Mouse (Mus musculus): ENCODE data around the gene Gmpr. TPM values are rescaled to one million over a fixed set of nuclear protein-coding genes. Genes with fewer than 3 reads are reported as not detected.

Gene Gmpr
- polyA plus RNA-seq, 1 experiment from 2014 or later, result 75.5 TPM

DNA sequence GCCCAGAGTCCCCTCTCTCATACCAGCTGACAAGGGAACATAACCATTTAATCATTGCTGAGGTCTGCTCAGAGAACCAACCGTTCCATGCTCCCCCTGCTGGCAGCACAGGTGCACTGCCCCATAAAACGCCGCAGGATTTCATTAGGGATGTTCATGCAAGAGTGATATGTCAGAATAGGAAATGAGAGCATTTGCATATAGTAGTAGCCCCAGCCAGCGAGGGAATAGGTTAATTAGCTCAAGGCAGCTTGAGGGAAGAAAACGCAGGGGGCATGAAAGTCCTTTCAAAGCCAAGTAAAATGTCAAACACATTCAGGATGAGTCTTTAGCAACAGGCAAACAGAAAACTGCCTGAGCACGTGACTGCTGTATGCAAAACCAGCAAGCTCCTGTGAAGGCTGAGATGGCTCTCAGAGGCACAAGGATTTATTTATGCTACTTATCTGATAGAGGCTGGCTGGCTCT lies 64.6 kb downstream of the Gmpr start:
- 4% methylated on average over 6 of the region's 6 CpGs for WGBS (ENCODE audit: insufficient replicate concordance)
- peak overlapping the region; percentile 46 for H3K4me2 ChIP-seq (ENCODE audit: low read depth, low read length)
- TF ChIP-seq CTCF (IDR thresholded peaks at IDR 0.05; ENCODE audit: low read depth) (peak; percentile 97), EP300 (IDR thresholded peaks at IDR 0.05; ENCODE audit: low read depth) (no peak)
- no peak overlapping the region for H3K4me3 ChIP-seq (ENCODE audit: low read depth, low read length)
- DNase-seq (peak; percentile 86), ATAC-seq (peak; percentile 68)
- H3K9ac ChIP-seq (replicated peaks), result no peak overlapping the region
- H3K4me1 ChIP-seq (ENCODE audit: insufficient read depth), result peaks cover 7% of the 10 kb centered on the region; the same call in 1 of the 2 replicates
- no peaks in the 10 kb centered on the region for H3K9me3 ChIP-seq (ENCODE audit: low read length)
- H3K27me3 ChIP-seq (ENCODE audit: insufficient read depth, low read length), result no peaks in the 10 kb centered on the region
- no peak overlapping the region for H3K27ac ChIP-seq (ENCODE audit: low read depth)
- peaks cover under 1% of the 10 kb centered on the region; the same call in 1 of the 2 replicates for H3K36me3 ChIP-seq (replicated peaks; ENCODE audit: insufficient read depth, low read length)

DNA sequence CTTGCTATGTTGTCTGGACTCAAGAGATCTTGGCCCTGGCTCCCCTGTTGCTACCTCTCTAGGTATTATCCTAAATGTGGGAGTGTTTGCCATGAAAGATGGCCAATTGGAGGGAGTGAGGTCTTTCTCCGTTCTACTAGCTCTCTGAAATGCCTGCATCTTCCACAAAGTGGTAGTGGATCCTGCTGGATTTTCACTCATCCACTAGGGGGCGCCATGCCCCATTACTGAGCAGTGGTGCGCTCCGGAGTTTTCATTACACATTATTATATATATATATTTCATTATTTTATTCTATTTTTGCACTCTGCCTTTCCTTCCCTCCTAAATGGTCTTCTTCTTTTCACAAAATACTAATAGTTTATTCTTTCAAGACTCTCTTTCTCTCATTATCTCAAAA lies 65.5 kb downstream of the Gmpr start:
- Histone ChIP-seq H3K27me3 (ENCODE audit: insufficient read depth, low read length) (no peaks in the 10 kb centered on the region), H3K4me3 (ENCODE audit: low read depth, low read length) (no peak overlapping the region), H3K9me3 (ENCODE audit: low read length) (no peaks in the 10 kb centered on the region), H3K4me2 (ENCODE audit: low read depth, low read length) (no peak overlapping the region), H3K27ac (ENCODE audit: low read depth) (no peak overlapping the region), H3K9ac (replicated peaks) (no peak overlapping the region), H3K4me1 (ENCODE audit: insufficient read depth) (peaks cover 7% of the 10 kb centered on the region; the same call in 1 of the 2 replicates), H3K36me3 (replicated peaks; ENCODE audit: insufficient read depth, low read length) (no peaks in the 10 kb centered on the region)
- ATAC-seq (no peak), DNase-seq (peak; percentile 70)
- TF ChIP-seq CTCF (IDR thresholded peaks at IDR 0.05; ENCODE audit: low read depth), result peak; percentile 82
- TF ChIP-seq EP300 (IDR thresholded peaks at IDR 0.05; ENCODE audit: low read depth), result no peak
- WGBS (ENCODE audit: insufficient replicate concordance), result 27% methylated on average over 4 of the region's 4 CpGs

DNA sequence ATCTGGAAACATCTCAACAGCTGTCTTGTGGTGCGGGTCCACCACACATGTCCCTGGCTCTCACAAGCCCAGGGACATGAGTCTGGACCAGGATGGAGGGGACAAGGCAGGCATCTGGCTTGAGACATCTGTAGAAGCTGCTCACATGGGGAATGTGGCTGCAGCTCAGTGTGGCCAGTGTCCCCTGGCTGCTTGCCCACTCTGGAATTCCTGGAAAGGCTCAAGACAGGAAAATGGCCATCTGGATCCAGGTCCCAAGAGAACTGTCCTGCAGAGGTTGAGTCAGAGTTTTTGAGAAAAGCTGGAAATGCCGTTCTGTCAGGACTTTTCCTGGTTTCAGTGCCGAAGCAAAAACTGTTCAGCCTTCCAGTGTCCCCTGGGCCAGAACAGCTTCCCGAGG lies 68.9 kb downstream of the Gmpr start:
- ATAC-seq (0 out of 2 replicates have a peak, but pooled peaks have one; percentile 21), DNase-seq (peak; percentile 43)
- Histone ChIP-seq H3K4me3 (ENCODE audit: low read depth, low read length) (no peak overlapping the region), H3K9ac (replicated peaks) (no peak overlapping the region), H3K4me1 (ENCODE audit: insufficient read depth) (peaks cover 7% of the 10 kb centered on the region; the same call in 1 of the 2 replicates), H3K27ac (ENCODE audit: low read depth) (peak overlapping the region; percentile 55; the same call in 1 of the 2 replicates), H3K9me3 (ENCODE audit: low read length) (no peaks in the 10 kb centered on the region), H3K36me3 (replicated peaks; ENCODE audit: insufficient read depth, low read length) (no peaks in the 10 kb centered on the region), H3K27me3 (ENCODE audit: insufficient read depth, low read length) (no peaks in the 10 kb centered on the region), H3K4me2 (ENCODE audit: low read depth, low read length) (no peak overlapping the region)
- WGBS (ENCODE audit: insufficient replicate concordance), result 79% methylated on average over 4 of the region's 4 CpGs
- no peak for TF ChIP-seq EP300 (IDR thresholded peaks at IDR 0.05; ENCODE audit: low read depth)
- TF ChIP-seq CTCF (IDR thresholded peaks at IDR 0.05; ENCODE audit: low read depth), result no peak

DNA sequence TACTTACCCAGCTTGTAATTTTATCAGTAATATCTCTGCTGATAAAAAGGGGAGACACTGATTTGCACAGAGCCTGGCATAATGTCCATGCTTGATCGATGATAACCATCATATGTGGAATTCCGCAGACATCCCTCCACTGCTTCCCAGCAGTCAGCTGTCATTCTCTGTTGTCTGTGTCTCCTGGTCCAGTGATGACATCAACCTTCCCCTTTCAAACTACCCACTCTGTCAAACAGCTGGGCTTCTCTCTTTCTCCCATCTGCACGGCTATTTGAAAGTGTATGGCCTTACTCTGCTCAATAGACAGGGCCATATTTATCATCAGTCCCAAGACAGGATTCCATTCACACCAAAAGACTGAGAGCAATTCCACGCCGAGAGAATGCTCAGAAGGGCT lies 70.1 kb downstream of the Gmpr start:
- ATAC-seq (no peak), DNase-seq (no peak)
- Histone ChIP-seq H3K4me2 (ENCODE audit: low read depth, low read length) (no peak overlapping the region), H3K36me3 (replicated peaks; ENCODE audit: insufficient read depth, low read length) (no peaks in the 10 kb centered on the region), H3K4me1 (ENCODE audit: insufficient read depth) (peaks cover under 1% of the 10 kb centered on the region; the same call in 1 of the 2 replicates), H3K9ac (replicated peaks) (no peak overlapping the region), H3K27ac (ENCODE audit: low read depth) (no peak overlapping the region), H3K9me3 (ENCODE audit: low read length) (no peaks in the 10 kb centered on the region), H3K27me3 (ENCODE audit: insufficient read depth, low read length) (no peaks in the 10 kb centered on the region), H3K4me3 (ENCODE audit: low read depth, low read length) (no peak overlapping the region)
- TF ChIP-seq EP300 (IDR thresholded peaks at IDR 0.05; ENCODE audit: low read depth) (no peak), CTCF (IDR thresholded peaks at IDR 0.05; ENCODE audit: low read depth) (no peak)
- WGBS (ENCODE audit: insufficient replicate concordance), result 75% methylated on average over 5 of the region's 5 CpGs

DNA sequence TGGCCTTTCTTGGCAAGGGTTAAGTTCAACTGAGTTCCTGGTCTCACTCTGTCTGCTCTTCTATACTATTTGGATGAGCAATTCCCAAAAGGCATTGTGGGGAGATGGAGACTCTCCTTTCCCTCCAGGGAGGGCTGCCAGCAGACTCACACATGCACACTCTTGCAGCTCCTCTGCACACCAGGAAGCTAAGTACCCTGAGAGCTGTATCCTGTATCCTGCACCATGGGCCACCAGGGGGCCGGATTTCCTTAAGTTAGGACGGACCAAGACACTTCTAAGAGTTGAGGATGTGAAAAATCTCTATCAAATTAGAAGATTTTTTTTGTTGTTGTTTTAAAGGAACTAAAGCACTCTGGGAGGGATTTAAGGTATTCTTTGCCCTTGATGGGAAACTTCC lies 70.5 kb downstream of the Gmpr start:
- H3K9me3 ChIP-seq (ENCODE audit: low read length), result no peaks in the 10 kb centered on the region
- 37% methylated on average over 2 of the region's 2 CpGs for WGBS (ENCODE audit: insufficient replicate concordance)
- H3K9ac ChIP-seq (replicated peaks), result no peak overlapping the region
- TF ChIP-seq EP300 (IDR thresholded peaks at IDR 0.05; ENCODE audit: low read depth), result no peak
- TF ChIP-seq CTCF (IDR thresholded peaks at IDR 0.05; ENCODE audit: low read depth), result peak; percentile 52
- no peak overlapping the region for H3K27ac ChIP-seq (ENCODE audit: low read depth)
- no peak overlapping the region for H3K4me2 ChIP-seq (ENCODE audit: low read depth, low read length)
- no peaks in the 10 kb centered on the region for H3K4me1 ChIP-seq (ENCODE audit: insufficient read depth)
- H3K36me3 ChIP-seq (replicated peaks; ENCODE audit: insufficient read depth, low read length), result no peaks in the 10 kb centered on the region
- ATAC-seq, result no peak
- H3K4me3 ChIP-seq (ENCODE audit: low read depth, low read length), result no peak overlapping the region
- H3K27me3 ChIP-seq (ENCODE audit: insufficient read depth, low read length), result no peaks in the 10 kb centered on the region
- no peak for DNase-seq

DNA sequence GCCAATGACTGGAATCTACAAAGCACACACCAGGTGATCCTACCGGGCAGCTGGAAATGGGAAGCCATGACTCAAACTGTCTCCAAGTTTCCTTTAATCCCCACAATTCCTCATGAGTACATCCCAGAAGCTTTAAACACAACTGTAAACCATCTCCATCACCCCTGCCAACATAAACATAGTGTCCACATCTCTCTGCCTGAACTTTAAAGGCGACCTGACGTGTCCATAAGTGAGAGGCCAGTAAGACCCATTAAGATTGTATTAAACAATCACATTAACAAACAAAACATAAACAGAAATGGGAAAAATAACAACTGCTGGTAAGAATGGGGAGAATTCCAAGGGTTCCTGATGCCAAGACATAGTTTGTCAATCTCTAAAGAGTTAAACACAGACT lies 72.5 kb downstream of the Gmpr start:
- Histone ChIP-seq H3K27ac (ENCODE audit: low read depth) (no peak overlapping the region), H3K27me3 (ENCODE audit: insufficient read depth, low read length) (no peaks in the 10 kb centered on the region), H3K4me1 (ENCODE audit: insufficient read depth) (no peaks in the 10 kb centered on the region), H3K9ac (replicated peaks) (no peak overlapping the region), H3K4me2 (ENCODE audit: low read depth, low read length) (no peak overlapping the region), H3K36me3 (replicated peaks; ENCODE audit: insufficient read depth, low read length) (no peaks in the 10 kb centered on the region), H3K4me3 (ENCODE audit: low read depth, low read length) (no peak overlapping the region), H3K9me3 (ENCODE audit: low read length) (no peaks in the 10 kb centered on the region)
- DNase-seq (no peak), ATAC-seq (no peak)
- no peak for TF ChIP-seq CTCF (IDR thresholded peaks at IDR 0.05; ENCODE audit: low read depth)
- no peak for TF ChIP-seq EP300 (IDR thresholded peaks at IDR 0.05; ENCODE audit: low read depth)
- WGBS (ENCODE audit: insufficient replicate concordance), result 81% methylated on average over 3 of the region's 3 CpGs
